Mouse (Mus musculus) c-Kit-positive CD71-negative TER-119-negative erythroid progenitor cells, embryonic 14.5 days (primary cell): ENCODE measurements around the gene Txn2.
"Not testable (repeated sequence)": the region's sequence is repeated elsewhere in the genome, so short reads cannot be mapped to it uniquely, and the experiment has no call there.

Experiments used
- DNase-seq: peaks from one replicate; pipeline ENCODE4 v3.0.0-alpha.2; 2013; ENCODE audit warnings: low read depth

Gene Txn2

DNA sequence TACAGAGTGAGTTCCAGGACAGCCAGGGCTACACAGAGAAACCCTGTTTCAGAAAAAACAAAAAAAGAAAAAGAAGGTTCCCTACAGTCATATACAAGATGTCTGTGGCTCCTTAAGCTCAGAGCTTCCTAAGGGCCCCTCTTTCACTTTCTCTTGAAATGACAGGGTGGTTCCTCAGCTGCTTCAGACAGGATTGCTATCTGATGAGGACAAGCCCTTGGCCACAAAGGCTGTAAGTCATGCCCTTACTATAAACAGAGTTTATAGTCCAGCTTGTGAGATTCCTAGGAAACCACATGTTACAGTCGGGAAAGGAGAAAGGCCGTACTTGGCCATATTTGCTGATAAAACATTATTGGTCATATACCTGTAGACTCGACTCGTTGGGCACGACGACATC lies 52.9 kb downstream of the Txn2 start:
- no peak for DNase-seq

DNA sequence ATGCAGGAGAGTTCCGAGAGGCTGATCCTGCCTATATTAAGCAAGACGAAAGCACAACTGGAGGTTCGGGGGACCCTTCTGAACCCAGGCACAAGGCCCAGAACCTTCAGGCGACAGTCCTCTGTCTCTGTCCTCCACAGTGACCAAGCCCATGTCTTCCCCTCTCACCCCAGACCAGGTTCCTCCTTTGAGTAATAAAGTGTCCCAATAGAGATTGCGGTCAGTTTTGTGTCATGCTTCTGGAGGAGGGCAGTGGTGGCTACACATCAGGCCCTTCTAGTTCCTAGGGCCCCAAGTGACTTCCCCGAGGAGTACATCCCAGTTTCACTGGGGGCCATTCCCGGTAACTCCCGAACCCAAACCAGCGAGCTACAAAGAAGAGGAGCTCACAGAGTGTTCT lies 54.0 kb downstream of the Txn2 start:
- no peak for DNase-seq

DNA sequence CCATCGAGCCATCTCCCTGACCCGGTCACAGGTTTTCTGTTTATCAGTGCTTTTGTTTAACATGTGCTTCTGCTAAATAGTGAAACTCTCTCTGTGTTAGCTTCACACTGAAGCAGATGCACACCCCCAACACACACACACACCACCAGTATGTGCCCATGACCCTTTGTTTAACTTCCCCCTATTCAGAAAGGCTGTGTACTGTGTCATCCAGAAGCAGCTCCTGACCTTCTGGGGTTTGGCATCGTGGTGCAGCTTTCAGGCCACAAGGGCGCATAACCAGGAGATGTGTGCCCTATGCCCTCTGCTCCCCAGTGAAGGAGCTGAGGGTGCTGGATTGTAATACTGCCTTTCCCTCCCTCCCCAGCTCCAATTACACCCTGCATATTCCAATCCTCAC lies 54.5 kb downstream of the Txn2 start:
- DNase-seq, result no peak

DNA sequence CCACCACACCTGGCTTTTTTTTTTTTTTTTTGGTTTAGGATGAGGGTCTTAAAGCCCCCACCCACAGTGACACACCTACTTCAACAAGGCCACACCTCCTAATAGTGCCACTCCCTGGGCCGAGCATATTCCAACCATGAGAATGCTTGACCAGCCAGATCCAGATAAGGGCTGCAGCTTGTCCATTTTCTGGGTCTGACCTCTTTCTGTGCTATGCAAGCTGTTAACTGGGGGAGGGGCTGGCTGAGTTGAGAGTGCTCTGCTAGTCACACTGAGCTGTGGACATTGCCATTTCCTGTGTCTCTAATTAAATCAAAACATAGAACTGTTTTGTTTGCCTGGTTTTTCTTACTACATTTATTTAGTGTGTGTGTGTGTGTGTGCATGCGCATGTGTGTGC lies 55.2 kb downstream of the Txn2 start:
- DNase-seq, result no peak

DNA sequence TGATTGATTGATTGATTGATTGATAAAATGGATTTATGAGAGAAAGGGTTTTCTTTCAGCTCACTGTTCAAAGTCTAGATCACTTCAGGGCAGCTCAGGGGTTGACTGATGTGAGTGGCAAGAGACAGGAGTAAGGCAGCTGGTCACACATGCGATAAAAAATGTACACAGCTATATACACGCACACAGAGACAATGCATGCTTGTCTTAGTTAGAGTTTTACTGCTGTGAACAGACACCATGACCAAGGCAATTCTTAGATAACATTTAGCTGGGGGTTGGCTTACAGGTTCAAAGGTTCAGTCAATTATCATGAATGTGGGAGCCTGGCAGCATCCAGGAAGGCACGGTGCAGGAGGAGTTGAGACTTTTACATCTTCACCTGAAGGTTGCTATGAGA lies 55.8 kb downstream of the Txn2 start:
- DNase-seq, result no peak

DNA sequence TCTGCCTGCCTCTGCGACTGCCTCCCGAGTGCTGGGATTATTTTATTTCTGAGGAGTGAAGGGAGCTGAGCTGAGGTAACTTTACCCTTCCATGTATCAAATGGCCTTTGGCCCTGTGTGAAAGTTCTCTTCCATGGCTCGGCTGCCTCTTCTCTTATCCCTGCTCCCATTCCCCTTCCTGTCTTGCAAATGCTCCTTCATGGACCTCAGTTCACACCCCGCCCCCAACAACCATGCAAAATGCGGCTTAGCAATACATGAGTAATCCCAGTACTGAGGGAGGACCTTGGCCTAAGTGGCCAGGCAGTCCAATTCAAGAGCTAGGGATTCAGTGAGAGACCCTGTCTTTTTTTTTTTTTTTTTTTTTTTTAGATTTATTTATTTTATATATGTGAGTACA lies 60.5 kb downstream of the Txn2 start:
- no peak for DNase-seq

DNA sequence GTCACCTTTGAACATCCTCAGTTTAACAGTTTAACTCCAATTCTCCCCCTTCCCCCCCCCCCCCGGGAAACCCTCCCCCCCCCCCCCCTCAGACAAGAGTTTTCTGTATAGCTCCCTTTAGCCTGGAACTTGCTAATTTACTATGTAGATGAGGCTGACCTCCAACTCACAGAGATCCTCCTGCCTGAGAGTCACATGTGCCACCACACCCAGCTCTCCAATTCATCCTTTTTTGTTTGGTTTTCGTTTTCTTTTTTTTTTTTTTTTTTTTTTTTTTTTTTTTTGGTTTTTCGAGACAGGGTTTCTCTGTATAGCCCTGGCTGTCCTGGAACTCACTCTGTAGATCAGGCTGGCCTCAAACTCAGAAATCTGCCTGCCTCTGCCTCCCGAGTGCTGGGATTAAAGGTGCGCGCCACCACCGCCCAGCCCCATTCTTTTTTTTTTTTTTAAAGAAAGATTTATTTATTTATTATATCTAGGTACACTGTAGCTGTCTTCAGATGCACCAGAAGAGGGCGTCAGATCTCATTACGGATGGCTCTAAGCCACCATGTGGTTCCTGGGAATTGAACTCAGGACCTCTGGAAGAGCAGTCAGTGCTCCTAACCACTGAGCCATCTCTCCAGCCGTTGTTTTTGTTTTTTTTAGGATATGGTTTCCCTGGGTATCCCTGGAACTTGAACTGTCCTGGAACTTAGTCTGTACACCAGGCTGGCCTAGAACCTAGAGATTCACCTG lies 61.4 kb downstream of the Txn2 start:
- not testable (repeated sequence) for DNase-seq

DNA sequence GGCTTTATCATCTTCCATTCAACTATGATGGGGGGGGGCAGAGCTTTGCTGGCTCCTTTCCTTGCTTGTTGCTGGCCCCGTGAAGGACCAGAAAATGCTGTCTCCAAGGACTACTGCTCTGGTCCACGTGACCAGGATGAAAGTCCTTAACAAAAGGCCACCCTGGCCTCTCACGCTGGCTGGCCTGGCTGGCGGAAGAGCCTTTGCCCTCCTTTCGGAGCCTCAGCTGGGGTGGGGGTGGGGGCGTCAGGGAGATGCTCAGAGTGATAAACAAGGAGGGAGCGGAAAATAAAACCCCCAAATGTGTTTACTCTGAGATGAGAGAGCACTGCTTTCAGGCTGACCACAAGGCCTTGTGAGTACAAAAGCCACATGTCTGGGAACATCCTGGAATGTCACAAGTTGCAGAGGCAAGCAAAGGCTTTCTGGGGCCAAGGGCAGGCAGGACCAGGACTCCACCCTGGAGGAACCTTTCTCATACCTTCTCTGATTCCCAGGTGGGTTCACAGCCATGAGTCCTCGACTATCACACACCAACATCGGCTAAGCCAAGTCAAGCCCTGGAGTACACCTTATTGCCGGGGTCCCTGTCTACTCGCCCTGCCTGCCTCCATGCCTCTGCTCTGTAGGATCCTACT lies 62.1 kb downstream of the Txn2 start:
- DNase-seq, result no peak
